ENCODE assay signal across 26 mouse cellular contexts in genomic region chr17:65656076-65656475, GRCm38 (mm10). TPM values are rescaled to one million over a fixed set of nuclear protein-coding genes. Genes with fewer than 3 reads are reported as not detected.
DNase-seq lines count a peak whose midpoint lies in the region; ATAC-seq and TF ChIP-seq lines count a peak whose summit lies in the region.
"Had no signal": no experiment of that assay in that cellular context is flagged by ENCODE, and none has a peak within 500 bp of the region (broad histone marks: within the 10 kb centered on the region; RNA-seq: fewer than 3 reads in every experiment).

No protein-coding gene starts in this region.

- no peaks in the 10 kb centered on the region for H3K27me3 ChIP-seq in liver, embryonic 11.5 days (replicated peaks; ENCODE audit: control insufficient read depth, insufficient read depth, low read length)
- H3K27me3 ChIP-seq in liver, embryonic 14.5 days (ENCODE audit: control insufficient read depth, insufficient read depth, low read length): no peaks in the 10 kb centered on the region
- H3K27me3 ChIP-seq: forebrain, embryonic 12.5 days; hindbrain, embryonic 12.5 days; Patski had no signal

- H3K4me3 ChIP-seq in liver, embryonic 11.5 days (ENCODE audit: low read depth, low read length): no peak overlapping the region
- no peak overlapping the region for H3K4me3 ChIP-seq in liver, embryonic 14.5 days (ENCODE audit: insufficient read depth in 1 of 2, low read depth in 2 of 2, low read length in 2 of 2)
- H3K4me3 ChIP-seq: embryonic facial prominence, embryonic 10.5 days; erythroblast, embryonic 14.5 days; forebrain, embryonic 12.5 days; heart, embryonic 10.5 days; hindbrain, embryonic 12.5 days had no signal

- H3K36me3 ChIP-seq in liver, embryonic 11.5 days (ENCODE audit: control insufficient read depth, insufficient read depth, low read length): no peaks in the 10 kb centered on the region
- no peaks in the 10 kb centered on the region for H3K36me3 ChIP-seq in liver, embryonic 14.5 days (replicated peaks; ENCODE audit: control insufficient read depth, insufficient read depth, low read depth)

- peaks cover 3% of the 10 kb centered on the region; the same call in 1 of the 2 replicates for H3K4me1 ChIP-seq in liver, embryonic 11.5 days (replicated peaks; ENCODE audit: control insufficient read depth, insufficient read depth, low read length)
- H3K4me1 ChIP-seq in liver, embryonic 14.5 days (replicated peaks; ENCODE audit: control insufficient read depth in 2 of 2, insufficient read depth in 2 of 2, low read length in 1 of 2): peaks cover 3 to 14% of the 10 kb centered on the region in 2 experiments; a peak in 3 of 4 replicates
- H3K4me1 ChIP-seq: embryonic facial prominence, embryonic 10.5 days; forebrain, embryonic 12.5 days; hindbrain, embryonic 12.5 days had no signal

- 0 out of 2 replicates have a peak overlapping the region, but pooled peaks have one; percentile 43 for H3K27ac ChIP-seq in liver, embryonic 11.5 days (ENCODE audit: low read depth, low read length)
- H3K27ac ChIP-seq in liver, embryonic 14.5 days: no peak overlapping the region
- H3K27ac ChIP-seq: embryonic facial prominence, embryonic 10.5 days; forebrain, embryonic 12.5 days; heart, embryonic 10.5 days; hindbrain, embryonic 12.5 days had no signal

- no peak overlapping the region for H3K9ac ChIP-seq in liver, embryonic 11.5 days (ENCODE audit: low read depth, low read length)
- no peak overlapping the region for H3K9ac ChIP-seq in liver, embryonic 14.5 days (replicated peaks)
- H3K9ac ChIP-seq: forebrain, embryonic 12.5 days; hindbrain, embryonic 12.5 days had no signal

- no peaks in the 10 kb centered on the region for H3K9me3 ChIP-seq in liver, embryonic 11.5 days (ENCODE audit: control insufficient read depth, low read length)
- H3K9me3 ChIP-seq in liver, embryonic 14.5 days (ENCODE audit: control insufficient read depth, low read length): no peaks in the 10 kb centered on the region
- H3K9me3 ChIP-seq: embryonic facial prominence, embryonic 10.5 days; forebrain, embryonic 12.5 days; heart, embryonic 10.5 days; hindbrain, embryonic 12.5 days had no signal

- WGBS in liver, embryonic 11.5 days: 75% methylated on average over 8 of the region's 8 CpGs
- WGBS in liver, embryonic 14.5 days (ENCODE audit: insufficient replicate concordance): 46% methylated on average over 8 of the region's 8 CpGs

- no peak for DNase-seq in liver, embryonic 11.5 days (ENCODE audit: low spot score)
- no peak for DNase-seq in liver
- DNase-seq in liver, embryonic 14.5 days (ENCODE audit: low read depth in 3 of 3, low spot score in 3 of 3): no peak
- no peak for DNase-seq in B cell, adult 2 months
- no peak for DNase-seq in kidney, adult 8-10 months
- DNase-seq: adrenal gland, adult 2 months; adrenal gland, postnatal 25 days; cerebellum, adult 18-20 months; cerebellum, adult 9-11 months; cerebellum, postnatal 36 days; gastrocnemius, postnatal 10 days; heart, adult 18-20 months; heart, postnatal 10 days; heart, postnatal 4 days had no signal

- no peak overlapping the region for H3K4me2 ChIP-seq in liver, embryonic 11.5 days
- H3K4me2 ChIP-seq in liver, embryonic 14.5 days (ENCODE audit: low read depth): no peak overlapping the region
- H3K4me2 ChIP-seq: forebrain, embryonic 12.5 days; hindbrain, embryonic 12.5 days had no signal

- no peak for TF ChIP-seq EP300 in liver, embryonic 14.5 days (IDR thresholded peaks at IDR 0.05; ENCODE audit: low read depth)

- no peak for TF ChIP-seq CTCF in liver, embryonic 14.5 days (IDR thresholded peaks at IDR 0.05; ENCODE audit: low read depth)

- ATAC-seq in liver, embryonic 11.5 days (replicated peaks; ENCODE audit: low FRiP score): peak; percentile 67
- peak; percentile 45; the same call in 1 of the 2 replicates for ATAC-seq in erythroblast, adult 5-6 weeks (replicated peaks; ENCODE audit: low FRiP score, poor library complexity, severe bottlenecking)
- ATAC-seq in liver, embryonic 14.5 days (ENCODE audit: insufficient read depth): peak; percentile 66; the same call in 1 of the 2 replicates
- peak; percentile 83 for ATAC-seq in megakaryocyte progenitor cell, adult 5-6 weeks (replicated peaks; ENCODE audit: poor library complexity)
- ATAC-seq in activated CD4-positive, CD25-positive, alpha-beta regulatory T cell, adult 4 months: no peak
- ATAC-seq: forebrain, embryonic 16.5 days; Patski had no signal

RNA-seq across cellular contexts. Expression of gene Txndc2, which starts 14.1 kb away (rescaled TPM):
- not detected in 2 replicates for polyA plus RNA-seq in liver, embryonic 11.5 days (2014; fragmentation: Nextera tagmentation; extraction: Ambion mirVana)
- total RNA-seq in erythroblast, adult 5-6 weeks (2015; ENCODE audit: low replicate concordance): not detected in 2 replicates
- total RNA-seq in erythroblast, adult 5-6 weeks (2017; ENCODE audit: low replicate concordance): not detected in 2 replicates
- polyA plus RNA-seq in liver, embryonic 14.5 days (2012; rRNA removed): not detected in 2 replicates
- polyA plus RNA-seq in liver, embryonic 14.5 days (2014; fragmentation: Nextera tagmentation; extraction: Ambion mirVana): not detected in 2 replicates
- 0.17 and 0.22 TPM in 2 replicates for total RNA-seq in megakaryocyte progenitor cell, adult 5-6 weeks (2015)
- total RNA-seq in megakaryocyte progenitor cell, adult 5-6 weeks (2017): not detected in 2 replicates
- polyA plus RNA-seq in activated CD4-positive, CD25-positive, alpha-beta regulatory T cell, adult 4 months (2017; shearing (Covaris generic)): not detected
- total RNA-seq: heart, adult 18-20 months had no signal
- polyA plus RNA-seq: embryonic facial prominence, embryonic 14.5 days; erythroblast, embryonic 14.5 days; heart, embryonic 10.5 days; heart, embryonic 14.5 days; Patski had no signal

RNA-seq across cellular contexts. Expression of gene Vapa, which starts 42.7 kb away (rescaled TPM):
- polyA plus RNA-seq in liver, embryonic 11.5 days (2014; fragmentation: Nextera tagmentation; extraction: Ambion mirVana): 158 and 163 TPM in 2 replicates
- 39.3 and 48.2 TPM in 2 replicates for total RNA-seq in erythroblast, adult 5-6 weeks (2015; ENCODE audit: low replicate concordance)
- 28.4 and 31.3 TPM in 2 replicates for total RNA-seq in erythroblast, adult 5-6 weeks (2017; ENCODE audit: low replicate concordance)
- 9.0 and 17.1 TPM in 2 replicates for polyA plus RNA-seq in liver, embryonic 14.5 days (2012; rRNA removed)
- 60.6 and 62.9 TPM in 2 replicates for polyA plus RNA-seq in liver, embryonic 14.5 days (2014; fragmentation: Nextera tagmentation; extraction: Ambion mirVana)
- 195 and 214 TPM in 2 replicates for total RNA-seq in megakaryocyte progenitor cell, adult 5-6 weeks (2015)
- total RNA-seq in megakaryocyte progenitor cell, adult 5-6 weeks (2017): 141 and 147 TPM in 2 replicates
- polyA plus RNA-seq in activated CD4-positive, CD25-positive, alpha-beta regulatory T cell, adult 4 months (2017; shearing (Covaris generic)): 10 to 100 TPM; 23.3 to 44.9 TPM
